Mouse (Mus musculus): ENCODE measurements around the gene Hmx2. TPM values are rescaled to one million over a fixed set of nuclear protein-coding genes. Genes with fewer than 3 reads are reported as not detected.

The Hmx2 gene
- total and polyA plus RNA-seq, 3 experiments = 2.0 to 3.1 (median 2.9) TPM

DNA sequence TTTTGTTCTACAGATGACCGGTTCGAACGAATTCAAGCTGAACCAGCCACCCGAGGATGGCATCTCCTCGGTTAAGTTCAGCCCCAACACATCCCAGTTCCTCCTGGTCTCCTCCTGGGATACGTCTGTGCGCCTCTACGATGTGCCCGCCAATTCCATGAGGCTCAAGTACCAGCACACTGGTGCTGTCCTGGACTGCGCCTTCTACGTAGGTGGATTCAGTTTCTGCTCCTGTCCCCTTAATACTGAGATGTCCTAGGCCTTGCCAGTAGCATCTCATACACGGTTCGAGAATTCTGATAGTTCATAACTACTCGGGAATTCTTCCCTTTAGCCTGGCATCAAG is 12.1 kb downstream of the Hmx2 start:
- H3K27ac ChIP-seq (ENCODE audit: insufficient read depth, low read depth) = peak overlapping the region; percentile 46
- dilution Hi-C loops (cut with MboI; ENCODE audit: extremely low pct_ligation_motif_present, extremely low pct_unique_long_range_greater_than_20kb, low sequenced_read_pairs) = no loop called here

GRCm38 (mm10) chr7:131575246-131575645 is 26.7 kb downstream of the Hmx2 start:
- no peak for DNase-seq (ENCODE audit: extremely low read depth)
- Histone ChIP-seq H3K4me1 (ENCODE audit: control insufficient read depth in 1 of 2, insufficient read depth in 2 of 2) (no peaks in the 10 kb centered on the region), H3K9me3 (replicated peaks; ENCODE audit: low read length) (no peaks in the 10 kb centered on the region), H3K9ac (ENCODE audit: insufficient read depth, low read depth) (no peak overlapping the region), H3K4me3 (replicated peaks in 1 of 3; ENCODE audit: low read depth in 2 of 3, low read length in 2 of 3, poor library complexity in 1 of 3) (no peak overlapping the region), H3K27me3 (replicated peaks) (no peaks in the 10 kb centered on the region), H3K4me2 (ENCODE audit: insufficient read depth, low read depth, poor library complexity, severe bottlenecking) (no peak overlapping the region), H3K36me3 (replicated peaks in 1 of 2; ENCODE audit: control insufficient read depth in 1 of 2, insufficient read depth in 1 of 2, low read length in 1 of 2) (peaks cover 25 to 57% of the 10 kb centered on the region in 2 experiments), H3K79me2 (replicated peaks; ENCODE audit: control insufficient read depth, extremely low read depth, insufficient read depth, poor library complexity, severe bottlenecking) (peaks cover 1% of the 10 kb centered on the region), H3K27ac (ENCODE audit: insufficient read depth, low read depth) (no peak overlapping the region)
- in situ Hi-C loops (cut with MboI; ENCODE audit: low pct_ligation_motif_present, low pct_unique_long_range_greater_than_20kb, low sequenced_read_pairs) = no loop called here
- dilution Hi-C loops (cut with MboI; ENCODE audit: extremely low pct_ligation_motif_present, extremely low pct_unique_long_range_greater_than_20kb, low sequenced_read_pairs) = no loop called here
- TF ChIP-seq TBP (conservative IDR thresholded peaks at IDR 0.05; ENCODE audit: low read depth, low read length) = no peak
- TF ChIP-seq SMC3 (IDR thresholded peaks at IDR 0.05; ENCODE audit: low read depth, low read length) = no peak
- TF ChIP-seq ZNF384 (IDR thresholded peaks at IDR 0.05; ENCODE audit: low read depth, low read length) = no peak
- no peak for TF ChIP-seq ETS1 (conservative IDR thresholded peaks at IDR 0.05; ENCODE audit: low read depth, low read length)
- TF ChIP-seq CHD1 (IDR thresholded peaks at IDR 0.05; ENCODE audit: low read depth, low read length) = no peak
- TF ChIP-seq MAX (IDR thresholded peaks at IDR 0.05; ENCODE audit: low read length) = no peak

More for the DNA sequence above, 12.1 kb downstream of the Hmx2 start:
- Histone ChIP-seq H3K79me2 (replicated peaks; ENCODE audit: control insufficient read depth, extremely low read depth, insufficient read depth, poor library complexity, severe bottlenecking) (peaks cover 48% of the 10 kb centered on the region), H3K4me3 (replicated peaks in 1 of 3; ENCODE audit: low read depth in 2 of 3, low read length in 2 of 3, poor library complexity in 1 of 3) (peak overlapping the region; percentile 85 to 91 (median 90)), H3K36me3 (replicated peaks in 1 of 2; ENCODE audit: control insufficient read depth in 1 of 2, insufficient read depth in 1 of 2, low read length in 1 of 2) (peaks cover 30 to 39% of the 10 kb centered on the region in 2 experiments), H3K9me3 (replicated peaks; ENCODE audit: low read length) (no peaks in the 10 kb centered on the region), H3K27me3 (replicated peaks) (peaks cover 2% of the 10 kb centered on the region), H3K4me2 (ENCODE audit: insufficient read depth, low read depth, poor library complexity, severe bottlenecking) (peak overlapping the region; percentile 91; the same call in 1 of the 2 replicates), H3K9ac (ENCODE audit: insufficient read depth, low read depth) (peak overlapping the region; percentile 85), H3K4me1 (ENCODE audit: control insufficient read depth in 1 of 2, insufficient read depth in 2 of 2) (peaks cover 3 to 27% of the 10 kb centered on the region in 2 experiments; a peak in 3 of 4 replicates)
- no peak for TF ChIP-seq SIN3A (IDR thresholded peaks at IDR 0.05; ENCODE audit: low read length)
- no peak for TF ChIP-seq ZNF384 (IDR thresholded peaks at IDR 0.05; ENCODE audit: low read depth, low read length)
- no peak for TF ChIP-seq PAX5 (IDR thresholded peaks at IDR 0.05; ENCODE audit: low read length)
- no peak for TF ChIP-seq ZC3H11A (IDR thresholded peaks at IDR 0.05; ENCODE audit: low read depth, low read length)
- no peak for TF ChIP-seq CHD2 (IDR thresholded peaks at IDR 0.05; ENCODE audit: low read length)
- TF ChIP-seq MAFK (IDR thresholded peaks at IDR 0.05; ENCODE audit: insufficient replicate concordance, low read length) = no peak
- no peak for TF ChIP-seq MAX (IDR thresholded peaks at IDR 0.05; ENCODE audit: low read length)
- TF ChIP-seq RCOR1 (conservative IDR thresholded peaks at IDR 0.05; ENCODE audit: low read depth, low read length) = no peak
- TF ChIP-seq IRF4 (IDR thresholded peaks at IDR 0.05; ENCODE audit: low read depth, low read length) = no peak
- no peak for TF ChIP-seq ZKSCAN1 (IDR thresholded peaks at IDR 0.05; ENCODE audit: borderline replicate concordance, low read depth, low read length)
- no peak for TF ChIP-seq EP300 (IDR thresholded peaks at IDR 0.05; ENCODE audit: low read length)
- TF ChIP-seq BHLHE40 (IDR thresholded peaks at IDR 0.05; ENCODE audit: low read depth, low read length) = no peak
- TF ChIP-seq NRF1 (IDR thresholded peaks at IDR 0.05; ENCODE audit: low read depth, low read length) = no peak
- TF ChIP-seq TCF12 (IDR thresholded peaks at IDR 0.05; ENCODE audit: low read depth, low read length) = no peak
- TF ChIP-seq E2F4 (IDR thresholded peaks at IDR 0.05; ENCODE audit: insufficient replicate concordance, low read depth, low read length) = no peak
- no peak for TF ChIP-seq KAT2A (IDR thresholded peaks at IDR 0.05; ENCODE audit: insufficient replicate concordance, low read length)
- no peak for TF ChIP-seq SMC3 (IDR thresholded peaks at IDR 0.05; ENCODE audit: low read depth, low read length)
- DNase-seq (ENCODE audit: extremely low read depth) = no peak
- in situ Hi-C loops (cut with MboI; ENCODE audit: low pct_ligation_motif_present, low pct_unique_long_range_greater_than_20kb, low sequenced_read_pairs) = no loop called here
